Mouse (Mus musculus) megakaryocyte, embryonic 14.5 days (primary cell): ENCODE results near the gene Rxfp2.

Experiments used
- FLI1 ChIP-seq: IDR thresholded peaks from 2 replicates; pipeline ENCODE4 v1.6.1; 2012; ENCODE audit warnings: low read length, inconsistent platforms, mixed read lengths
- GATA1 ChIP-seq: IDR thresholded peaks from 3 replicates; pipeline ENCODE4 v1.6.1; 2012; ENCODE audit warnings: mixed read lengths, low read length, inconsistent platforms, borderline replicate concordance

- TF ChIP-seq GATA1: no peak
- TF ChIP-seq FLI1: no peak
These were observed 36.8 kb downstream of the Rxfp2 start for GRCm38 (mm10) chr5:150055322-150055721.
